Mouse (Mus musculus) heart, adult 9 months (tissue): ENCODE results near the gene Gca.
A peak's percentile ranks its signal among the peaks of the same experiment; 100 is the strongest.
"Not testable (repeated sequence)": the region's sequence is repeated elsewhere in the genome, so short reads cannot be mapped to it uniquely, and the experiment has no call there.

Experiments
- DNase-seq, 2 experiments: peaks; one replicate each; pipeline ENCODE4 v3.0.0; 2022; ENCODE audit warnings: low spot score in 2 of 2

Gene Gca

DNA sequence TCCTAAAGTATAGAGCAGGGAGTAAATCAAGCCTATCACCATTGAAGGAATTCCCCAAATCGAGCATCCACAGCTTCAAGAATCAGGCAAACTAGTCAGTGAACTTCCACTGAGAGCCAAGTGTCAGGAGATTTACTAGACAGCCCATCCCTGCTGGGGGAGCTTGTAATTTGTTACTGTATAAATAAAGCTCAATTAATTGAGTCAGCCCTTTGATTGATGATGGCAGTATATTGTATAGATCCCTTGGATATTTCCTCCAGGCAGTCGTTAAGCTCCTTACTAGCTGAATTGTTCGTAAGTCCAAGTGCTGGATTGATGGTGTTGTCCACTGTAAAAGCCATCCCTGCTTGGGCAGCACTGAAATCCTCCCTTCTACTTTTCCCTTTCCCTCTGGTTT is 5.8 kb downstream of the Gca start:
- DNase-seq = no peak

DNA sequence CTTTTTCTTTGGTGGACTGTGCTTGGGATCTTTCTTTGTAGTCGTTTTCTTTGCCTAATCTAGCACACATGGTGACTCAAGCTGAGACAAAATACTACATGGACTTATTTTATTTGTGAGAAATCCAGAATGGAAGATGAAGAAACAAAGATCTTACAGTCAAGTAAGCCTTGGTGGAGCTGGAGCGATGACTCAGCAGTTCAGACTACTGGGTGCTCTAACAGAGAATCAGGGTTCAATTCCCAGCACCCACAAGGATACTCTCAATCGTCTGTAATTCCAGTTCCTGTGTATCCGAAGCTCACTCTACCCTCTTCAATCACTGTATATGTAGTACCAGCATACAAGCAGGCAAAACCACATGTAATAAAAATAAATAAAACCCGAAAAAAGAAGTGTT is 6.2 kb downstream of the Gca start:
- no peak for DNase-seq

DNA sequence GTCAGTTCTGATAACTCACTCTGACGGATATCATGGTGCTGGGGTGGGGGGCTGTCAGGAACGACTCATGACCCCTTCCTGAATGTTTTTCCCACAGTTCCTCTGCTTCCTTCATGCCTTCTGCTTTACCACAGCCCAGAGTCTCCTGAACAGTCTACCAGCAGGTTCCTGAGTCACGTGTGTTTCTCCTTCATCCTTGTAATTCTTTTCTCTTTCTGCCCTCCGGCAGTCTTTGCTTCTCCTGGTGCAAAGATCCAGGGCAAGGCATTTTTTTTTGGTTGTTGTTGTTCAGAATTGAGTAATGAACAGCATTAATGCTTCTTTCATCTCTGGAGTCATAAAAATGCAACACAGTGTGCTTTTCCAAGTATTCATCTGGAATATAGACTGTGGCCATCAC is 6.7 kb downstream of the Gca start:
- no peak for DNase-seq

DNA sequence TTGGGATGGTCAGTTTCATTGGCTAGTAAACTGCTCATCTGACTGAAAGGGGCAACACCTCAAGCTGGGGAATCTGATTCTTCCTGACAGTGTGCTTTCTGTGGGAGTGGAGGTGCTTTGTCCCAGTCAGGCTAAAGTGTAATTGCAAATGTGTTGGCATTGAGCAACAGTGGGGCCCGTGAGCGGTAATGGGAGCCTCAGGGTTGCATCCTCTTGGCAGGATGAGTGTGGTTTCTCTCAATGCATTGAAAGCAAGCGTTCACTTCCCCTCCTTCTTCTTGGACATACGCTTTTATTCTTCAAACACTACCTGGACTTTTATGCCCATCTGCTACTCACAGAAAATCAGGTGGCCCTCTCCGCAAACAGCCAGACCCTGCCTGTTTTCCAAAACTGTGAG is 8.7 kb downstream of the Gca start:
- DNase-seq = no peak

DNA sequence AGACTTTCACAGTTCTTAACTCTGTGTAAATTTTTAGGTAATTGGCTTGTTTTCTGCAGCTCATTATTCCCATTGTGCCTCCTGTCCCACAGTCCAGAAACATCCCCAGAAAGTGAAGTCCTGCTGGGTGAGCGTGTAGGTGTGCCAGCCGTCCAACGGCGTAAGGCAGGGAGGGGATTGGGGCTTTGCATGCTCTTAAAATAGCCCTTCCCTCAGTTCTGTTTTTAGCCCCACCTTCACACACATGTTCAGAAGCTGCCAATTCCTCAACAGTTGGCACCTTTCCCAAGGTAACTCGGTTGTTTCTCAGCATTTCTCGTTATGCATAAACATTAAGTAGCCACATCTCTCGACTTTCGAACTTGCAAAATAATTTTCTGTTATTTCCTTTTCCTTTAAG is 17.6 kb downstream of the Gca start:
- peak; percentile 13 to 53 for DNase-seq

DNA sequence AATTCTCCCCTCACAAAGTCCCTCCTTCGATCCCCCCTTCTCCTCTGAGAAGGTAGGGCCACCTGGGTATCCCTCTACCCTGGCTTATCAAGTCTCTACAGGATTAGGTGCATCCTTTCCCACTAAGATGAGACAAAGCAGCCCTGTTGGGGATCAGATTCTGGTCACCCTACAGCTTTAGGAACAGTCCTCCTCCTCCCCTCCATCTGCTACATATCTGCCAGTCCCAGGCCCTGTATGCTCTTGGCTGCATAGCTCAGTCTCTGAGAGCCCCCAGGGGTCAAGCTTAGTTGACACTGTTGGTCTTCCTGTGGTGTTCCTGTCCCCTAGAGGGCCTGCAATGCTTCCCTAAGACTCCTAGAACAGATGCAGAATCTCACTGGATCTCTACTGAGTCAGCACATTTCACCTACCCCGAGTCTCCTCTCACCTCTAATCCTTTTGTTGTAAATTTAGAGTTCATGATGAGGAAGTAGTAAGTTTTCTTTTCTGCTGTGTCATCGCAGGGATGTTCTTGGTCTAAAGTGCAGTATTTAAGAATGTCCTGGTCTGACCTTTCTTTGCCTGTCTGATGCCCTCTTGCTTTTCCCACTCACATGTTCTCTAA is 21.0 kb downstream of the Gca start:
- no peak for DNase-seq

DNA sequence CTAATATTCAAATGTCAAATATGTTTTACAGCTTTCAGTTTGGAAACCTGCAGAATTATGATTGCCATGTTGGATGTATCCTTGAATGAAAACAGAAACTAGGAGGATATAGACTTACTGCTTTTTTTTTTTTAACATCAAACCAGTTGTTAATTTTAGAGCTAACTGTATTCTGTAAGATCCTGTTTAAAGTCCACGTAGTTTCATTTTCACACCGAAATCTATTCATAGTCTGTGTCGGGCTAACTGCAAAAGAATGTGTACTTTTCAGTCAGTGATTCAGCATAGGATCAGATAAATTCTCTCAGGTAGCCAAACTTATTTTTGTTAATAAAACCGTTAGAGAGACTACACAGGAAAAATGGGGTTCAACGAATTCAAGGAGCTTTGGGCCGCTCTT is 21.8 kb downstream of the Gca start:
- DNase-seq = no peak

DNA sequence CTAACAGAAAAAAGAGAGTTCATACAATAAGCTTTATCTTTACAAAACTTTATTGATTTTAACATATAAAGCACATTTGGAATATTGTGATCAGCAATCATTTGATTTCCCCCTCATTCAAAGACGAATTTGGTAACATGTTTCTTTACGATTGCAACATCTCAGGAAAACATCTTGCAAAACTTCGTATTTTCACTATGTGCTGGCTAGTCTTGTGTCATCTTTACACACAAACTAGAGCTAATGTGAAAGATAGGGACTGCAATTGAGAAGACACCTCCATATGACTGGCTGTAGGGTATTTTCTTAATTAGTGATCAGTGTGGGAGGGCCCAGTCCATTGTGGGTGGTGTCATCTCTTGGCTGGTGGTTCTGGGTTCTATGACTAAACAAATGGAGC is 42.2 kb downstream of the Gca start:
- DNase-seq = no peak

DNA sequence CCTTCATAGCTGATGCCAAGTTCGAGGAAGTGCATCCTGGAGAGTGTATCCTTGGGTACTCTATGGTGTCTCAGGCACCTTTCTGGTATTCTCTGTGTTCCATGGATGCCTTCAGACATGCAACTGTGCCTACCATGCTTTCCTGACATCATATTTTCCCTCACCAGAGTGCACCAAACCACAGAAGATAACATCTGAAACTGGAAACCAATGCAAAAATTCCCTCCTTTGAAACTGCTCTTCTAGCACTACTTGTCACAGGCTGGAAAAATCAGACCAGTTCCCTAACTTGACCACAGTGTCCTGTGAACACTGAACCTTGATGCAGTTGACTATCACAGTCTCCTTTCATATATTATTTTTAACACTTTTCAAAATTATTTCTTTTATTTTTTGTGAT is 45.5 kb downstream of the Gca start:
- no peak for DNase-seq

DNA sequence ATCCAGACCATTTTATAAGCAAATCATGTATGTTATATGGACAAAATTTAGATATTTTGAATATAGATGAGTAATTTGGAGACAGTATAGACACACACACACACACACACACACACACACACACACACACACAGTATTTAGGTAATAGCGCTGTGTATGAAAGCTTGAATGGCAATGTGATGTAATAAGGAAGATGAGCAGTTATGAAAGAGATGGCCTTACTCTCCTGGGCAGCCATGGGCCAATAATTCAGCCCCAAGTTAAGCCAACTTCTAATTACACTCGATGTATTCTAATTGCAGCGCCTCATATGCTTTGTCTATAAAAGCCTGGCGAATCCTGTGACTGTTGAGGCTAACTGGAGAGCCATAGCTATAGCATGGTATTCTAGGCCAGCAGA is 50.3 kb downstream of the Gca start:
- not testable (repeated sequence) for DNase-seq

DNA sequence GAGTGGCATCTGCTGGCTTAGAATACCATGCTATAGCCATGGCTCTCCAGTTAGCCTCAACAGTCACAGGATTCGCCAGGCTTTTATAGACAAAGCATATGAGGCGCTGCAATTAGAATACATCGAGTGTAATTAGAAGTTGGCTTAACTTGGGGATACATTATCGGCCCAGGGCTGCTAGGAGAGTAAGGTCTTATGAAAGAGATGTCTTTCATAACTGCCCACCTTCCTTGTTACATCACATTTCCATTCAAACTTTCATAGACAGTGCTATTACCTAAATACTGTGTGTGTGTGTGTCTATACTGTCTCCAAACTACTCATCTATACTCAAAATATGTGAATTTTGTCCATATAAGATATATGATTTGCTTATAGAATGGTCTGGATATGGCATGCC is 51.2 kb downstream of the Gca start:
- DNase-seq = no peak

DNA sequence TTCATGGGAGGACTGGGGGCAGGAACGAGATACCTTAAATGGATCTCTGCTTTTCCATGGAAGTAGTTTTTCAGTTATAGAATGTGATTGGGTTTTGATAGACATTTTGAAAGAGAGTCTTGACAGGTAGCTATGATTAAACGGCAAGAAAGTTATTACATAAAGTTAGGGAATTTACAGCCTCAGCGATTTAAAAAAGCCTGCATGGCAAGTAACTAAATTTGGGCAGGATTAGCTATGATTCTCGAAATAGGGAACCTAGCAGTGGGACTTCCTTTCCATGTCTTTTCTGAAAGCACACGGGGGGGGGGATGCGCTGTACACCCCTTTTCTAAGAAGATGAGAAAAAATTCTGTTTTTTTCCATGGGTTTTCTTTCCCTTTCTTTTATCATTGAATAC is 53.2 kb downstream of the Gca start:
- no peak for DNase-seq

DNA sequence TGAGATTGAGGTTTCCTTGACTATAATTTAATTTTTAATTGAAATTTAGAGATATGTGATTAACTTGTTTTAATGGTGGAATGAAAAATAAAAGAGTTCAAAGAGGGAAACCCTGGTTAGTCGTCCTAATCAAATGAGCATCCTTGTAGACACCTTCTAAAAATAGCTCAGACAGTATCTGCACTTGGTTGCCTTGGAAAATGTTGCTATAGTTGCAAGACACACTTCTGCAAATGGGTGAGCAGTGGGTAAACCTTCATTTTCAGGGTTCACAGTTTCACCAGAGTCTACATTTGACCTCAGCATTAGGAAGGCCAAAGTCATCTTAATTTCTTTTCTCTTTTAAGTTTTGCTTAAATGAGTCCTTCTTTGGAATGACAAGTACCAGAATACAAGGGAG is 54.3 kb downstream of the Gca start:
- no peak for DNase-seq

DNA sequence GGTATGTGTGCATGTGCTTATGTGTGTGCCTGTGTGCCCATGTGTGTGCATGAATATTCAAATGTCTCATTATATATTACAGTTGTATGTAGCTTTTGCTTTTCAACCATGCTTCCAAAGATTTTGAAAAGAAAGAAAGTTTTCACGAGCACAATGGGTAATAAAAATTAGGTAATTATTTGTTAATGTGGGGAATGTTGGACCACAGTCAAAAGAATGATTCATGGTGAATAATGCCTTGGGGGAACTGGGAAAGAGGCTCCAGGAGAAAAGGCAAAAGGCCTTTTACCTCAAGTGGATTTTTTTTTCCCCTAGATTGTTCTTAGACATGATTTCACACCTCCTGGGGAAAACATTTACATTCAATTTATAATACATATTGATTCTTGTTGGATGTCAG is 61.9 kb downstream of the Gca start:
- DNase-seq = no peak

DNA sequence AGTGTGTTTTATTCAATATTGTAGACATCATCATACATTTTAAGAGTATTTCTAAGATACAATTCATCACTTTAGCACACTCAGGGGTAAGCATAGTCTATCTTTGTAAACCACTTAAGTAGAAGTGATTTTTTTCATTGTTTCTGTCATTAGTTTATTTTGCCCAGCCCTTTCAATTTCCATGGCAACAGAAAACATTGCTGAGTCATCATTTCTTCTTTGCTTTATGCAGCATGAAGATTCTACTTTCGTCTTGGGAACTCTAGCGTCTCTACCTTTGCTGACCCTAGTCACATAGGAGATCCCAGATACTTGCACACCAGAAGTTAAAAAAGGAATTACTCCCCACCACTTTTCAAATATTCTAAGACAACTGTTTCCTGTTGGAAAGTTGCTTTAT is 63.6 kb downstream of the Gca start:
- DNase-seq = no peak

DNA sequence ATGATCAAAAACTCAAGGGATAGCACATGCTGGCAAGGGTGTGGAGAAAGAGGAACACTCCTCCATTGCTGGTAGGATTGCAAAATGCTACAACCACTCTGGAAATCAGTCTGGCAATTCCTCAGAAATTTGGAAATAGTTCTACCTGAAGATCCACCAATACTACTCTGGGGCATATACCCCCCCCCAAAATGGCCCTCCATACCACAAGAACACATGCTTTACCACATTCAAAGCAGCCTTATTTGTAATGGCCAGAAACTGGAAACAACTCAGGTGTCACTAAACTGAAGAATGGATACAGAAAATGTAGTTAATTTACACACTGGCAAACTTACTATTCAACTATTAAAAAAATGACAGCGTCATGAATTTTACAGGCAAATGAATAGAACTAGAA is 66.6 kb downstream of the Gca start:
- no peak for DNase-seq

DNA sequence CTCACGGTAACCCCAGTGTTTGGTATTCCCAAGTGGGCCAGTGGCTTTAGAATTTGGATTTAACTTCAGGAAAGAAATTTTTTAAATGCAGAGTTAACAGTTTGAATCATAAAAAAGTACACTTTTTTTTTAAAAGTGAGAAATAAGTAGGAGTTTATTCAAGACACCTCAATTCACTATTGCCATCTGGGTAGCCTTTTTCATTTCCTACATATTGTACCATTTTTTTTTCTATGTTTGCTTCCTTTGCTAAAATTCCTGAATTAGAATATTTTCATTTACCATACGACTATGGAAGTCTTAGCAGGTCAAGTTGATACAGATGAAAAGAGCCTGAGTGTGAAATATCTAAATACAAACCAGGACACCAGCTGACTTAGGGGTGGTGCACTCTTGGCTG is 79.0 kb downstream of the Gca start:
- no peak for DNase-seq
